Mouse (Mus musculus) embryonic facial prominence, embryonic 15.5 days (tissue): ENCODE data around the gene Cilp2. TPM values are rescaled to one million over a fixed set of nuclear protein-coding genes. Genes with fewer than 3 reads are reported as not detected.
A peak's percentile ranks its signal among the peaks of the same experiment; 100 is the strongest.

ENCODE experiments used
- ATAC-seq: fragments of 200-750 bp; cut with Nextera tagmentation; 2 replicates; pipeline ENCODE4 v1.8.0; 2017; ENCODE audit warnings: low read depth, moderate TSS enrichment; ENCODE audit not compliant: insufficient number of reproducible peaks, low FRiP score, low TSS enrichment
- H3K27ac ChIP-seq: fragments of 300-500 bp; sonication (generic); replicated peaks from 2 replicates; pipeline ENCODE4 v1.5.1; 2015; ENCODE audit warnings: mild to moderate bottlenecking, inconsistent platforms
- H3K27me3 ChIP-seq: fragments of 300-500 bp; sonication (generic); 2 replicates; pipeline ENCODE4 v1.6.1; 2015; ENCODE audit warnings: inconsistent platforms
- H3K36me3 ChIP-seq: fragments of 300-500 bp; sonication (generic); 2 replicates; pipeline ENCODE4 v1.6.1; 2015; ENCODE audit warnings: mild to moderate bottlenecking, inconsistent platforms
- H3K4me1 ChIP-seq: fragments of 300-500 bp; sonication (generic); 2 replicates; pipeline ENCODE4 v1.6.1; 2015; ENCODE audit warnings: inconsistent platforms
- H3K4me2 ChIP-seq: fragments of 300-500 bp; sonication (generic); replicated peaks from 2 replicates; pipeline ENCODE4 v1.6.1; 2015; ENCODE audit warnings: mild to moderate bottlenecking, inconsistent platforms
- H3K4me3 ChIP-seq: fragments of 300-500 bp; sonication (generic); replicated peaks from 2 replicates; pipeline ENCODE4 v1.5.1; 2015; ENCODE audit warnings: mild to moderate bottlenecking, inconsistent platforms
- H3K9ac ChIP-seq: fragments of 300-500 bp; sonication (generic); 2 replicates; pipeline ENCODE4 v1.6.1; 2015; ENCODE audit warnings: inconsistent platforms
- H3K9me3 ChIP-seq: fragments of 300-500 bp; sonication (generic); replicated peaks from 2 replicates; pipeline ENCODE4 v1.6.1; 2016; ENCODE audit warnings: inconsistent platforms
- WGBS: fragments of 180-500 bp; shearing (Covaris S2); methylation state at CpG from one replicate; pipeline ENCODE4 v1.1.7; 2015; 5-methylcytosine and 5-hydroxymethylcytosine counted together
- polyA plus RNA-seq: library from polyadenylated mRNA; unstranded; fragments of >200 nt; fragmentation: Nextera tagmentation; extraction: Ambion mirVana; gene quantifications from 2 replicates; pipeline ENCODE4 v1.2.1, GENCODE M21; 2015

The Cilp2 gene
- polyA plus RNA-seq, 1 experiment from 2014 or later: 1.2 TPM

DNA sequence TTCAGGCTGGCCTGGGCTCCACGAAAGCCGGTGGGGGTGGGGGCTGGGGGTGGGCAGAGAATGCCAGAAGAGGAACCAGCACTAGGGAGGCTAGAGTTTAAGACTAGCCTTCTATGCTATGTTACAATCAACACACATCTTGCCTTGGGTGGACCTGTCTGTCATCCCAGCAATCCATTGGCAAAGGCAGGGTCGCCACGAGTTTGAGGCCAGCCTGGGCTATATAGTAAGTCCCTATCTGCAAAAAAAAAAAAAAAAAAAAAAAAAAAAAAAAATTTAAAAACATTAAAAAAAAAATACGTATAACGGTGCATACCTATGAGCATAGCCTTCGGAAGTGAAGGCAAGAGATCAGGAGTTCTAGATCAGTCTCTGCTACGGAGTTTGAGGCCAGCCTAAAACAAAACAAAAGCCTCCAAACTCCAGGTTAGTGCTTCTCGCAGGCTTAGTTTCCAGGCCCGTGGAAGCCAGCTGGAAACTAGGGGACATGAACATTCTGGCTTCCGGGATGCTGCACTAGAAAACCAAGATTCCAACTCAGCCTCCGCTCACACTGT is 13.5 kb upstream of the Cilp2 start:
- peak overlapping the region; percentile 96 for H3K27ac ChIP-seq
- H3K4me2 ChIP-seq: peak overlapping the region; percentile 95
- ATAC-seq: no peak
- H3K27me3 ChIP-seq: no peaks in the 10 kb centered on the region
- 14% methylated on average over 12 of the region's 12 CpGs for WGBS
- H3K9ac ChIP-seq: peak overlapping the region; percentile 66
- H3K36me3 ChIP-seq: peaks cover 14% of the 10 kb centered on the region; the same call in 1 of the 2 replicates
- no peaks in the 10 kb centered on the region for H3K9me3 ChIP-seq
- peak overlapping the region; percentile 79 for H3K4me3 ChIP-seq
- peaks cover 43% of the 10 kb centered on the region for H3K4me1 ChIP-seq

DNA sequence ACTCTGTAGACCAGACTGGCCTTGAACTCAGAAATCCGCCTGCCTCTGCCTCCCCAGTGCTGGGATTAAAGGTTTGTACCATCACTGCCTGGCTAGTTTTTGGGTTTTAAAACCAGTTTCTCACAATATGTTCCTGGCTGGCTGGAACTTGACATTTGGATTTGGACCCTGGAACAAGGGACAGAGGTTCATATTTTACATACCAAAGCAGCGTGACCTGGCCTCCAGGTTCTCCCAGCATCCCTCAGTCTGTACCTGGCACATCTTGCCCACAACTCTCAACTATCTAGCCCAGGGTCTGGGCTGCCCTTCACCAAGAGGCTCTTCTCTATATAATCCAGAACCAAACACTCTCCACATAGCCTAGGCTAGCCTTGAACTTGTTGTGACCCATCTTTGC is 12.4 kb upstream of the Cilp2 start:
- no peak for ATAC-seq
- Histone ChIP-seq H3K4me1 (peaks cover 43% of the 10 kb centered on the region), H3K36me3 (peaks cover 14% of the 10 kb centered on the region; the same call in 1 of the 2 replicates), H3K9ac (no peak overlapping the region), H3K9me3 (no peaks in the 10 kb centered on the region), H3K27ac (no peak overlapping the region), H3K4me2 (peak overlapping the region; percentile 95), H3K27me3 (no peaks in the 10 kb centered on the region), H3K4me3 (no peak overlapping the region; the same call in 1 of the 2 replicates)
- WGBS: 91% methylated on average over 2 of the region's 2 CpGs

DNA sequence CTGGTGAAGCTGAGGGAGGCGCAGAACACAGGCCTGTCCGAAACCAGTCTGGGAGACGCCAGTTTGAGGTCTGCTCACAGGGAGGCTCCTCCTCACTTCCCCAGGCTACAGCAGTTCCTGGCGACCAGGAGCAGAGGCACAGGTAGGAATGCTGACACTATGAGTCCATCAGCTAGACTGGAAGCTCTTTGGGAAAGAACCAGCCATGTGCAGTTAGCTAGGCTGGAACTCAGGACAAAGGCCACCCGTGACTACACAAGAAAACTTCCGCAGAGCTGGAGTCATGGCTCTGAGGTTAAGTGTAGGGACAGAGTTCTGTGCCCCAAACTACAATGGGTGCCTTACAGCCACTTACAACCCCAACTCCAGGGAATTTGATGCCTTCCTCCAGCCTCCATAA is 10.4 kb upstream of the Cilp2 start:
- 84% methylated on average over 6 of the region's 6 CpGs for WGBS

DNA sequence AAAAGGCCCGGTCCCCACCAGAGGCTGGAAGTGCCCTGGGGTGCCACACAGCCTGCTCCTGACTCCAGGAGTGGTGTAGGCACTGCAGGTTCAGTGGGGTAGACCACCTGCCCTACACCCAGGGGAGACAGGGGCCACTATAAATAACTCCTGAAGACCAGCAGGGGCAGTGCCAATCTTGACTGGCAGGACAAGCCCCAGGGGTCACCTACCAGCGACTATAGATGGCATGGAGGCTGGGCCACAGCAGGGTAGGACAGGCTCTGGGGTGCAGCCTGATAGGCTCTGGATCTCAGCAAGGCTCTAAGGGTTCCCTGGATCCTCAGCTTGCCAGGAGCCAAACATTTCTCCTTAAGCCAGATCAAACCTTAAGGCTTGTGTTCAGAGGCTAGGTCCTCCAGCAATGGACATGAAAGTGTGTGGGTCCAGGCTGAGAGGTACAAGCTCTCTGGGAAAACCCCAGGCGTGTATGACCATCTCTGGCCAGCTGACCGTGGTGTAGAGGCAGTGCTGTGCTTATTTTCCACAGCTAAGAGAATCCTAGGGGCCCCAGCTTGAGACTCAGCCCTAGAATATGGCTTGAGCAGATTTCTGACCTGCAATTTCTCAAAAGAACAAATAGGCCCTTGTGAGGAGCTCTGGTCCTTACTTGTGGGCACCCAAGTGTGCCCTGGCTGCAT is 8.4 kb upstream of the Cilp2 start:
- Histone ChIP-seq H3K4me1 (peaks cover 31% of the 10 kb centered on the region), H3K9ac (no peak overlapping the region), H3K27me3 (peaks cover 9% of the 10 kb centered on the region; the same call in 1 of the 2 replicates), H3K4me3 (no peak overlapping the region), H3K27ac (no peak overlapping the region), H3K4me2 (no peak overlapping the region), H3K36me3 (peaks cover 38% of the 10 kb centered on the region), H3K9me3 (no peaks in the 10 kb centered on the region)
- WGBS: 71% methylated on average over 4 of the region's 4 CpGs
- ATAC-seq: no peak

More for the DNA sequence above, 10.4 kb upstream of the Cilp2 start:
- no peak for ATAC-seq
- Histone ChIP-seq H3K27me3 (no peaks in the 10 kb centered on the region), H3K9ac (no peak overlapping the region), H3K4me2 (no peak overlapping the region), H3K36me3 (peaks cover 31% of the 10 kb centered on the region), H3K4me1 (peaks cover 41% of the 10 kb centered on the region), H3K9me3 (no peaks in the 10 kb centered on the region), H3K27ac (no peak overlapping the region), H3K4me3 (no peak overlapping the region)

DNA sequence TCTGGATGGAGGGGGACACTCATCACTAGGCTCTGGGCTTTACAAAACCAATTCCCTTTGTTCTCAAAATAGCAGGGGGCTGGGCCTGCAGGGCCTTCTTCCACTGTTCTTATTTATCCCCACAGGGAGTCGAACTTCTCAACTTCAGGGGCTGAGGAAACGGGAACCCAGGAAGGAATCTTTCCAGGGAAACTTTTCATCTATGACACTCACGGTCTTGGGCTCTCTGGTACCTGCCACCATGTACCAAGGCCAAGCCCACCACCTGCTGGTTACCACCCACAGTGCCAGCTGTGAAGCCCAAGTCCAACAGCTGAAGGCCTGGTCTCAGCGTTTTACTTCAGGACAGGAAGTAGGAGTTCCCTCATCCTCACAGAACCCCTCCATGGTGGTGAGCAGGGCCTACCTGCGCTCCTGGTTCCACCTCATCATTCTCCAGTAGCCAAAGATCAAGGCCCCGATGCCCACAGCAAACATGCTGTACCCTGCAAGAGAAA is 7.4 kb upstream of the Cilp2 start:
- Histone ChIP-seq H3K27ac (no peak overlapping the region), H3K9ac (no peak overlapping the region), H3K9me3 (no peaks in the 10 kb centered on the region), H3K27me3 (peaks cover 19% of the 10 kb centered on the region), H3K4me2 (no peak overlapping the region), H3K36me3 (peaks cover 38% of the 10 kb centered on the region), H3K4me3 (no peak overlapping the region), H3K4me1 (peaks cover 20% of the 10 kb centered on the region)
- WGBS: 58% methylated on average over 6 of the region's 6 CpGs
- ATAC-seq: no peak

DNA sequence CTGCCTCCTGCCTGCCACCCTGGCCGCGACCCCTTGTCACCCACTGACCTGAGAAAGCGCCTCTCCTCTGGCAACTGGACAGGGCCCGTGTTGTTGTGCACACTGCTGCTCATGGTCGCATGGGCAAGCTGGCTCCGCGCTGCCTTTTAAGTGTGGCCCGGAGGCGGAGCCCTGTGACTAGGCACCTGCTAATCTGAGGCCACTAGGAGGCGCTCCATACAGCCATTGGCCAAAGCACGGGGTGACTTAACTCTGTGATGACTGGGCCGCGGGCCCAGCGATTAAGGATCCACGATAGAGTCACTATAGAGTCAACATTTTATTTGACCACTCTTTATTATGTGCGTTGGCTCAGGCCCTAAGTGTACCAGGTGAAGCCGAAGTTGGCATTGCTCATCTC is 6.4 kb upstream of the Cilp2 start:
- H3K36me3 ChIP-seq: peaks cover 38% of the 10 kb centered on the region
- 37% methylated on average over 17 of the region's 17 CpGs for WGBS

DNA sequence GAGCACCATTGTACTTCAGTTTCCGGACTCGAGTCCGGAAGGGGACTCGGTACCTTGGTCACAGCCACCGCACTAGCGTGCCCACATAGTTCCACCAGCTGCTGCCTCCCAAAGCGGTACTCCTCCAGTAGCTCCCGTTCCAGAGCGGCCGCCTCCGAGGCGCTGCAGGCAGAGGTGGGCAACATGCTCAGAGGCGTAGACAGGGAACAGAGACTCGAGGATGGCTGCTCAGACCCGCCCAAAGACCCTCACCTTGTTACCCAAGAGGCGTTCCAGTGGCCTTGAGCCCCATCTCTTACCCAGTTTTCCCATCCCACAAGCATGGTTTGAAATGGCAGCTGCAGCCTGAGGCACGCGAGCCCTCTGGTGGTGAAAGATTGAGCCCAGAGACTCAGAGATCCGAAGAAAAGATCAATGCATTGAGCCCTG is 3.3 kb upstream of the Cilp2 start:
- no peak for ATAC-seq
- no peak overlapping the region for H3K27ac ChIP-seq
- no peak overlapping the region for H3K4me3 ChIP-seq
- peaks cover 36% of the 10 kb centered on the region for H3K4me1 ChIP-seq
- H3K9me3 ChIP-seq: no peaks in the 10 kb centered on the region
- peaks cover 25% of the 10 kb centered on the region for H3K36me3 ChIP-seq
- H3K9ac ChIP-seq: no peak overlapping the region
- whole genome bisulfite sequencing: 37% methylated on average over 19 of the region's 19 CpGs
- H3K27me3 ChIP-seq: peaks cover 59% of the 10 kb centered on the region
- no peak overlapping the region for H3K4me2 ChIP-seq

More for the DNA sequence above, 6.4 kb upstream of the Cilp2 start:
- no peak overlapping the region for H3K4me3 ChIP-seq
- ATAC-seq: no peak
- no peaks in the 10 kb centered on the region for H3K9me3 ChIP-seq
- H3K4me2 ChIP-seq: no peak overlapping the region
- no peak overlapping the region for H3K9ac ChIP-seq
- H3K27ac ChIP-seq: no peak overlapping the region
- peaks cover 18% of the 10 kb centered on the region for H3K4me1 ChIP-seq
- peaks cover 29% of the 10 kb centered on the region for H3K27me3 ChIP-seq

DNA sequence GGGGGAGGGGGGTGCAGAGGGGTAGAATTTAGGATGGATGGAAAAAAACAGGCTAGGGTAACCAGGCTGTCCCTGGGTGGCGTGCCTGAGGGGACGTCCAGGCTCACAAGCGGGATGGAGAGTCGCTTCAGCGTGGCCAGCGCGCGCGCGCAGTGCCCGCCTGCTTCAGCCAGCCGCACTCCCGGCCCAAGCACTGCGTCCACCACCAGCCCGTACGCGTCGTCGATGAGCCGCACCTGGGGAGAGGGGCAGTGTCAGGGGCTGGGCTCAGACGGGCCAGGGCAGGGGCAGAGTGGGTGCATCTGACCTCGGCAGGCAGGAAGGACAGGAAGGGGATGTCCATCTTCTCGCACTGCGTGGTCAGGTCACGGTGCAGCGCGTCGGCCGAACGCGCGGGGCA is 1.4 kb upstream of the Cilp2 start:
- H3K9ac ChIP-seq: no peak overlapping the region
- no peak overlapping the region for H3K27ac ChIP-seq
- H3K4me2 ChIP-seq: peak overlapping the region; percentile 51
- H3K4me1 ChIP-seq: peaks cover 31% of the 10 kb centered on the region
- H3K9me3 ChIP-seq: no peaks in the 10 kb centered on the region
- no peak for ATAC-seq
- H3K27me3 ChIP-seq: peaks cover 79% of the 10 kb centered on the region
- H3K4me3 ChIP-seq: peak overlapping the region; percentile 31
- WGBS: 5% methylated on average over 32 of the region's 32 CpGs
- peaks cover 16% of the 10 kb centered on the region for H3K36me3 ChIP-seq

DNA sequence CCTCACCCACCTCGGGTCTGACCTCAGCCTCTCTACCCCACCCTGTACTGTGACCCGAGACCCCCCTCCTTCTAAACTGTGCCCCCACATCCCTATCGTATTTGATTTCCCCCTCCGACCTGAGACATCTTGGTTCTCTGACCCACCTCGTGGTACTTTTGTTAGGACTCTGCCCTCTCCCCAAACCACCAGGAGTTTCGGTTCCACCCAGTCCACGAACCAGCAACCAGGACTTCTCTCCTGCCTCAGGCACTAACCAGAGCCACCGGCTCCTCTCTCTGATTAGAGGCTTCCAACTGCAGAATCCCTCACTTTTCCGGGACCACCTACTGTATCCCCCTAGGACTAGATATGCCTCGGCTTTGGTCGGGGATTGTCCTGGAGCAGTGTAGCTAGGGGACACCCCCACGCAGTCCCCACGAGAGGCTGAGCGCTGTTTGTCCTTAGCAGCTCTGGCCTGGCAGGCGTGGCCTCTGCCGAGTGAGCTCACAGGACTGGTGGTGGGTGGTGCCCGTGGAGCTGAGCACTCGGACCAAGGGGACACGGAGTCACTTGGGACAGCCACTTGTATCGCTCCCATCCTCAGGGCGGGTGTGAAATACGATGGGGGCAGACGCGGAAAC is 868 bp upstream of the Cilp2 start:
- H3K27ac ChIP-seq: no peak overlapping the region
- WGBS: 7% methylated on average over 24 of the region's 24 CpGs
- H3K9ac ChIP-seq: no peak overlapping the region

DNA sequence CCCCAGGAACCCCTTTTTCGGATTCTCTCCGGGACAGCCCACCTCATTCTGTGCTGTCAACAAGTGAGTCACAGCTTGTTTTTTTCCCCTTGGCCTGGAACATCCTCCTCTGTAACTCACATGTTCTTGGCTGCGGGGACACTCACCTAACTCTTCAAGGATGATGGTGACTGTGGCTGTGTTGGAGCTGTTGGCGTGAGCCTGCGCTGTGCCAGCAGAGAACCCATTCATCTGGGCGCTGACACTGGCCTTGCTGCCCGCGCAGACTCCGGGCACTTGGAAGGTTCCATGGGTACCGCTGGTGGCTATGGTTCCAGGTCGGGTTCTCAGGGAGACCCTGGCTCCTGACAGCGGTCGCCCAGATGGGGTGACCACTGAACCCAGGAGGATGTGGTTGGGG is 3.3 kb downstream of the Cilp2 start:
- Histone ChIP-seq H3K9ac (no peak overlapping the region), H3K27ac (no peak overlapping the region), H3K36me3 (no peaks in the 10 kb centered on the region), H3K4me2 (no peak overlapping the region), H3K27me3 (peaks cover 100% of the 10 kb centered on the region), H3K4me3 (no peak overlapping the region), H3K4me1 (peaks cover 50% of the 10 kb centered on the region), H3K9me3 (no peaks in the 10 kb centered on the region)
- ATAC-seq: no peak
- 52% methylated on average over 13 of the region's 13 CpGs for WGBS

More for the DNA sequence above, 868 bp upstream of the Cilp2 start:
- Histone ChIP-seq H3K9me3 (no peaks in the 10 kb centered on the region), H3K4me3 (peak overlapping the region; percentile 31), H3K4me2 (peak overlapping the region; percentile 51), H3K4me1 (peaks cover 29% of the 10 kb centered on the region), H3K27me3 (peaks cover 84% of the 10 kb centered on the region), H3K36me3 (peaks cover 11% of the 10 kb centered on the region; the same call in 1 of the 2 replicates)
- ATAC-seq: no peak

DNA sequence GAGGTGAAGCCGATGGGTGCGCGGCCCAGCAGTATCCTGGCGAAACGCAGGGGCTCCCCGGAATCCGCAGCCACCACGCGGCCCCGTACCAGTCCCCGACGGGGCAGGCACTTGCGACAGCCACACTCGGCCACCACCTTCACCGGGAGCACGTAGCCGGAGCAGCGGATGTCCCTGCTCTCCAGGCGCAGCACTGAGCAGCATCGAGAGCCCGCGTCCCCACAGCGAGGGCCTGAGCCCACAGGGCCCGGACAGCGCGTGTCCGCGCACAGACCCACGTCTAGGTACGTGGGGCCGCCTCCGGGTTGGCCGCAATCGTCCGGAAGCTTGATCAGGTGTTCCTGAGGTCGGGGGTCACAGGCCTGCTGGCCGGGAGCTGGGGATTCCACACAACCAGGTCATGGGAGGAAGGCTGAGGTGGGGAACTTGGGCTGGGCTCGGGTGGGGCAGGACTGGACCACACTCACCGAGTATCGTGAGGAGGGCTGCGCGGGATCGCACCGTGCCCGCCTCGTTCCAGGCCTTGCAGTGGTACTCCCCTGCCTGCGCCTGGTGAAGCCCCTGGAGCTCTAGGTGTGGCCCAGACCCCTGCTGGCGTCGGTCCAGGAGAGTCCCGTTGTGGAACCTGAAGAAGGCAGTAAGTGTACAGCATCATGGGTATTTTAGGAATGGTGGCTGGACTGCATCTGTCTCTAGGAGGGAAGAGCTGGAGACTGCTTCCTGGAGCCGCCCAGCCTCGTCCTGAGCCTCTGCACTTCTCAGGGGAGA is 4.5 kb downstream of the Cilp2 start:
- WGBS: 14% methylated on average over 52 of the region's 52 CpGs
- no peak for ATAC-seq
- peak overlapping the region; percentile 44 for H3K4me3 ChIP-seq

More for the DNA sequence above, 4.5 kb downstream of the Cilp2 start:
- H3K27ac ChIP-seq: no peak overlapping the region
- peaks cover 38% of the 10 kb centered on the region for H3K4me1 ChIP-seq
- H3K9me3 ChIP-seq: no peaks in the 10 kb centered on the region
- peak overlapping the region; percentile 65 for H3K4me2 ChIP-seq
- peaks cover 98% of the 10 kb centered on the region for H3K27me3 ChIP-seq
- no peaks in the 10 kb centered on the region for H3K36me3 ChIP-seq
- no peak overlapping the region for H3K9ac ChIP-seq
